Mouse (Mus musculus): Measurements from ENCODE around the gene Tubg1. TPM values are rescaled to one million over a fixed set of nuclear protein-coding genes. Genes with fewer than 3 reads are reported as not detected.

Tubg1 gene
- polyA plus RNA-seq, 1 experiment from 2014 or later, result 91.0 TPM

DNA sequence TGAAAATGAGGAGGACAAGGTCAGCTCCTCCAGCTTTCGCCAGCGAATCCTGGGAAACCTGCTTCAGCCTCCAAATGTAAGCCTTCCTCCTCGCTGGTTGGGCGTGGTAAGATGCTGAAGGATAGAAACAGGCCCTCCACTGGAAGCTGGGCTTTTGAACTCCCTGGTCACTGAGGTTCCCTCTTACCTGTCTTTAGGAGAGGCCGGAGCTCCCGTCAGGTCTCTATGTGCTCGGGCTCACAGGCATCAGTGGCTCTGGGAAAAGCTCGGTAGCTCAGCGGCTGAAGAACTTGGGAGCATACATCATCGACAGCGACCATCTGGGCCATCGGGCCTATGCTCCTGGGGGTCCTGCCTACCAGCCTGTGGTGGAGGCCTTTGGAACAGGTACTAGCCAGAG lies 34.9 kb upstream of the Tubg1 start:
- 95% methylated on average over 12 of the region's 12 CpGs for WGBS

DNA sequence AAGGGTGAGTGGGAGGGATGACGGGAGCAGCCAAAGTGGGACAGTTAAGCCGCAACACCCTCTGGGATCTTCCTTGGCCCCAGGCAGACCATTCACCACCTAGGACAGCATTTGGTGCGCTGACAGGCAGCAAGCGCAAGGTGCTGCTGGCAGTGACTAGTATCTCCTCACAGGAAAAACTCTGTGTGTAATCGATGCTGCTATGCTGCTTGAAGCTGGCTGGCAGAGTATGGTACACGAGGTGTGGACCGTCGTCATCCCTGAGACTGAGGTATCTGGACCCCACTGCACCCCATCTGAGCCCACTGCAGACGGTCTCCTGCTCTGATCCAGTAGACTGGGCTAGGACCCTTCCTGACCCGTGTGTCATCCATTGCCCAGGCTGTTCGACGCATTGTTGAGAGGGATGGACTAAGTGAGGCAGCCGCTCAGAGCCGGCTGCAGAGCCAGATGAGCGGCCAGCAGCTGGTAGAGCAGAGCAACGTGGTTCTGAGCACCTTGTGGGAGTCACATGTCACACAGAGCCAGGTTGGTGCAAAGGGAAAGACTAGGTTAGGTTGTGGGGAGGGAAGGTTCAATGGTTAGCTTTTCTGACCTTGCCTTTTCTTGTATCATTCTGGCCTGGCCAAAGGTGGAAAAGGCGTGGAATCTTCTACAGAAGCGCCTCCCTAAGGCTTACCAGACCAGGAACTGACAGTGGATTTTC lies 34.0 kb upstream of the Tubg1 start:
- H3K9ac ChIP-seq (replicated peaks), result 0 out of 2 replicates have a peak overlapping the region, but pooled peaks have one; percentile 54
- H3K9me3 ChIP-seq, result no peaks in the 10 kb centered on the region
- WGBS, result 91% methylated on average over 18 of the region's 18 CpGs
- no peak overlapping the region for H3K27ac ChIP-seq
- H3K4me2 ChIP-seq (replicated peaks), result peak overlapping the region; percentile 96; the same call in 1 of the 2 replicates
- peaks cover 29% of the 10 kb centered on the region for H3K36me3 ChIP-seq
- H3K4me1 ChIP-seq (replicated peaks), result peaks cover 50% of the 10 kb centered on the region
- 0 out of 2 replicates have a peak overlapping the region, but pooled peaks have one; percentile 79 for H3K4me3 ChIP-seq (replicated peaks)
- H3K27me3 ChIP-seq, result peaks cover 7% of the 10 kb centered on the region
- no peak for ATAC-seq

More for the DNA sequence above, 34.9 kb upstream of the Tubg1 start:
- no peaks in the 10 kb centered on the region for H3K9me3 ChIP-seq
- no peak overlapping the region for H3K4me3 ChIP-seq (replicated peaks)
- H3K27ac ChIP-seq, result no peak overlapping the region
- peaks cover 17% of the 10 kb centered on the region for H3K27me3 ChIP-seq
- H3K36me3 ChIP-seq, result peaks cover 19% of the 10 kb centered on the region
- H3K4me2 ChIP-seq (replicated peaks), result no peak overlapping the region
- H3K4me1 ChIP-seq (replicated peaks), result peaks cover 51% of the 10 kb centered on the region
- 0 out of 2 replicates have a peak overlapping the region, but pooled peaks have one; percentile 11 for H3K9ac ChIP-seq (replicated peaks)
- ATAC-seq, result no peak

DNA sequence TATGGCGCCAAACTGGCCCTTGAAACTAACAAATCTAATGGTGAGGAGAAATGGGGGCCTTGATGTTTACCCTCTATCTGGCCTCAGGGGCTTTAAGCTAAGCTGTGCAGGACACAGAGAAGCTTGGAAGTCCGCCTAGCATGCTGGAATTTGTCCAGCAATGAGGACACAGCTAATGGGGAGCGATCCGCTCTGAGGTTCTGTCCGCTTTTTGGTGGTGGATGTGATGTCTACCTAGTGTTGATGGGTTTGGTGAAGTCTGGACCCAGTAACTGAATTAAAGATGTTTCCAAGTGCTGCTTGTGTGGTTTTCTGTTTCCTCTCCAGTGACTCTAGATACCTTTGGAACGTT lies 33.4 kb upstream of the Tubg1 start:
- H3K4me2 ChIP-seq (replicated peaks), result peak overlapping the region; percentile 96
- H3K27ac ChIP-seq, result peak overlapping the region; percentile 88
- H3K36me3 ChIP-seq, result peaks cover 34% of the 10 kb centered on the region
- peak overlapping the region; percentile 54; the same call in 1 of the 2 replicates for H3K9ac ChIP-seq (replicated peaks)
- H3K9me3 ChIP-seq, result no peaks in the 10 kb centered on the region
- H3K4me1 ChIP-seq (replicated peaks), result peaks cover 48% of the 10 kb centered on the region
- 85% methylated on average over 6 of the region's 6 CpGs for WGBS
- peak overlapping the region; percentile 79 for H3K4me3 ChIP-seq (replicated peaks)
- no peak for ATAC-seq
- H3K27me3 ChIP-seq, result peaks cover 2% of the 10 kb centered on the region

DNA sequence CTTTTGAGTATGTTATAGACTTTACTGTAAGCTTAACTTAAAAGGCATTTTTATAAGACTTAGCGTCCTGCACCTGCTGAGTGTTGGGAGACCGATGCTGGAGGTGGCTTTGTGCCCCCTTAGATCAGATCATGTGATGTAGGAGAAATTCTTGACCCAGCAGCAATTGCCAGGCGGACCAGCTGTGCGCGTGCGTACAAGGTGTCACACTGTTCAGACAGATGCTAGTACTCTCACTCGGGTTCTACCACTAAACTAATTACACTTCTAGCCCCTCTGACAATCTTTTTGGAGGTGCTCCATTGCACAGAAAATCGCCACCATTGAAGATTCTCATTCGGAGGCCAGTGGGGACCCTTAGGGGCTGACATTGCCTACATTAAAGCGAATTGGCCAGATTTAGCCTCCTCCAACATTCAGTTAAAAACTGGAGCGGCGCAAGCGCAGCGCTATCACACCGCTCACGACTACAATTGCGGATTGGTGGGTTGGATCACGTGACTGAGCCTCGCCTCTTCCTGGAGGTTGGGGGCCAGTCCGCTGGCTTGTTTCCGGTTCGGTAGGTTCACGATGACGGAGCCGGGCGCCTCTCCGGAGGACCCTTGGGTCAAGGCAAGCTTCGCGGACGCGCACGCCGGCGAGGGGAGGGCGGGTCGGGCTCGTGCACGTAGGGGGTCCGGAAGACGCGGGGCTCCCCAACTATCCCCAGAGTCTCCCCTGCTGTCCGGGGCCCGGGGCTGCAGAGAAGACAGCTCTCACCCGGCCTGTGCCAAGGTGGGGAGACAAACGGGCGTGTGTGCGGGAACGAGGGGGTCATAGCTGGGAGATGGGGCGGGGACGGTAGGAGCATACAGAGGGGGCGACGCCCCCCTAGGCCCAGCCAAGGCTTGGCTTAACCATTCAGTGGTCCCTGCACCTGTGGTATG lies 32.7 kb upstream of the Tubg1 start, which contains the start of gene Mlx:
TSS of gene Mlx (plus strand) at position 522 of the 926 bp plus-strand sequence.
- Histone ChIP-seq H3K36me3 (peaks cover 41% of the 10 kb centered on the region), H3K4me2 (replicated peaks) (peak within 1 kb of the TSS; percentile 96), H3K9ac (replicated peaks) (peak within 1 kb of the TSS; percentile 91), H3K27ac (peak within 1 kb of the TSS; percentile 88), H3K4me3 (replicated peaks) (peak within 1 kb of the TSS; percentile 79), H3K4me1 (replicated peaks) (peaks cover 41% of the 10 kb centered on the region), H3K27me3 (no peaks in the 10 kb centered on the region), H3K9me3 (no peaks in the 10 kb centered on the region)
- WGBS, result 1% methylated on average over 52 of the region's 52 CpGs
- ATAC-seq, result peak; percentile 82

DNA sequence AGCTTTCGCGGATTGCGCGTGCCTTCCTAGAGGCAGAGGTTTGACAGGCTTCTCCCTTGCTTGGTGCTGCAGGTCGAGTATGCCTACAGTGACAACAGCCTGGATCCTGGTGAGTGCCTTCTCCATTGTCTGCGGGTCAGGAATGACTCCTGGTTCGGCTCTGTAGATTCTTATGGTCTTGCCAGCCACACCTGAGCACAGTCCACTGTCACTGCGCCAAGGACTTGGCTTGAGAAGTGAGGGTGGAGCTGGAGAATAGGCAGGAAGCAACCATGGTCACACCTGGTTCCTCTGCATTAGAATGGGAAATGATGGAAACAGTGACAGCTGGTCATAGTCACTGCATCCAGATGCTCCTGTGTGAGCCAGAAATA lies 32.1 kb upstream of the Tubg1 start:
- Histone ChIP-seq H3K4me1 (replicated peaks) (peaks cover 41% of the 10 kb centered on the region), H3K4me2 (replicated peaks) (peak overlapping the region; percentile 96), H3K27me3 (no peaks in the 10 kb centered on the region), H3K27ac (peak overlapping the region; percentile 88), H3K36me3 (peaks cover 48% of the 10 kb centered on the region), H3K4me3 (replicated peaks) (peak overlapping the region; percentile 79), H3K9ac (replicated peaks) (peak overlapping the region; percentile 91), H3K9me3 (no peaks in the 10 kb centered on the region)
- ATAC-seq, result no peak; the same call in 1 of the 2 replicates
- 12% methylated on average over 8 of the region's 8 CpGs for WGBS

DNA sequence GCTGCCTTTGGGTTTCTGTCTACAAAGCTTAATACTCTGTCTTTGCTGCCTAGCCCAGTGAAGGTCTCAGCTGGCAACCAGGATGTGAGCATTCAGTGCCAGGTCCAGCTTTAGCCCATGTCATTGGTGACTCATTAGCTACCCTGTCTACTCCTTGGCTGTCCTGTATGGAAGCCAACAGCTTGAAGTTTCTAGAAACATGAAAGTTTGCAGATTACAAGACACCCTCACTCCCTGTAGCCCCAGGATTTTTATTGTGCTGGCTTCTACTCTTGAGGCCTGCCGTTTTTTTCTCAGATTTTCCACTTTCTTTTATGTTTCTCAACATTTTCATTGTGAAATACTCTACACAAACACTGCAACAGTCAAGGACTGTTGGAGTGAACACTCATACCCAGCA lies 29.8 kb upstream of the Tubg1 start:
- H3K4me1 ChIP-seq (replicated peaks), result peaks cover 42% of the 10 kb centered on the region
- 91% methylated on average over 1 of the region's 1 CpGs for WGBS
- no peaks in the 10 kb centered on the region for H3K27me3 ChIP-seq
- no peak overlapping the region for H3K4me3 ChIP-seq (replicated peaks)
- H3K4me2 ChIP-seq (replicated peaks), result no peak overlapping the region
- H3K36me3 ChIP-seq, result peaks cover 56% of the 10 kb centered on the region
- H3K27ac ChIP-seq, result no peak overlapping the region
- no peaks in the 10 kb centered on the region for H3K9me3 ChIP-seq
- no peak overlapping the region for H3K9ac ChIP-seq (replicated peaks)
- no peak for ATAC-seq

DNA sequence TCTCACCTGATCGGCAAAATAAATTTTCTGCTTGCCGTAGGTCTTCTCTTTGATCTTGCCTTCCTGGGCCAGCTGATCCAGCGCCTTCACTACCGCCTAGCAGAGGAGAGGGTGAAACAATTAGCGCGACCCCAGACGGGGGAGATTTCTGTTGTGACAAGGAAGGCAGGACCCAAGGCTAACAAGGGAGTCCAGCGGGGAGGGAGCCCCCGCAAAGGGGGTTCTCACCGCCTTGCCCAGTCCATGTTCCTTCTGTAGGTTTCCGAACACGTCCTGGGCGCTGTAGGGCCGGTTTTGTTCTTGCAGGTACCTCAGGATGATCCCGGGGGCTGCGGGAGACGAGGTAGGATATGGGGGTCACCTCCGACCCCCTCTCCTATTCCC lies 24.8 kb upstream of the Tubg1 start:
- H3K4me3 ChIP-seq (replicated peaks), result peak overlapping the region; percentile 65
- H3K4me2 ChIP-seq (replicated peaks), result peak overlapping the region; percentile 96
- peaks cover 72% of the 10 kb centered on the region for H3K36me3 ChIP-seq
- peak overlapping the region; percentile 87; the same call in 1 of the 2 replicates for H3K27ac ChIP-seq
- H3K9me3 ChIP-seq, result no peaks in the 10 kb centered on the region
- H3K9ac ChIP-seq (replicated peaks), result peak overlapping the region; percentile 76
- peaks cover 22% of the 10 kb centered on the region for H3K4me1 ChIP-seq (replicated peaks)
- H3K27me3 ChIP-seq, result no peaks in the 10 kb centered on the region
- ATAC-seq, result no peak
- under 1% methylated on average over 18 of the region's 18 CpGs for WGBS

DNA sequence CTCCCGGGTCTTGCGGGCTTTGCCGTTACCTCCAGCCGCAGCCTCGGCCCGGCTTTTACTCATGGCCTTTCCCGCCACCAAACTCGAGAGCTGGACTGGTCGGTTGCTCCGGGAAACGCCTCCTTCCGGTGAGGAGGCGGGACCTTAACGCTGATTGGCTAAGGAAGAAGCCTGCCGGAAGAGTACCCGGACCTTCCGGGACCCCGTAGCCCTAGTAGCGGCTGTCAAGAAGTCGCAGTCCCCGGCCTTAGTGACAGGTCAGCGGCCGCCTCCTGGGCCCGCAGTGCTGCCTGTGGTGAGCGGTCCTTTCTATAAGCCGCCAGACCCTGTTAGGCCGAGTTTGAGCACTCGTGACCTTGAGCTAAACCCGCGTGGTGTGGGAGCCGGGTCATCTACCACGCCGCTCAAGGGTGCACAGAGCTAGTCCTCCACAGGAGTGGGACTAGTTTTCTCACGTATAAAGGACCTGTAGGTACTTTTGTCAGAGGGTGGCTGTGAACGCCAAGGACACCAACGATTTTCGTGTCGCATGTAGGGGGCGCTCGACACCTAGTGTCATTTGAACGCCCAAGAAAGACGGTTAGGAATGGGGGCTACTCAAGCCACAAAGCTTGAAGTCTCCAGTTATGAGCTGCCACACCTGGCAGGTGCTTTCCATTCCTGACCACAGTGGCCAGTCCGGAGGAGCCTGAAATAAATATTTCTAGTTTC lies 24.3 kb upstream of the Tubg1 start, which contains the start of gene Psmc3ip:
TSS of gene Psmc3ip (minus strand) at position 123 of the 711 bp plus-strand sequence.
- peaks cover 22% of the 10 kb centered on the region for H3K4me1 ChIP-seq (replicated peaks)
- H3K9me3 ChIP-seq, result no peaks in the 10 kb centered on the region
- peak within 1 kb of the TSS; percentile 87 for H3K27ac ChIP-seq
- H3K36me3 ChIP-seq, result peaks cover 72% of the 10 kb centered on the region
- peak within 1 kb of the TSS; percentile 65 for H3K4me3 ChIP-seq (replicated peaks)
- peak within 1 kb of the TSS; percentile 96 for H3K4me2 ChIP-seq (replicated peaks)
- under 1% methylated on average over 43 of the region's 43 CpGs for WGBS
- peak within 1 kb of the TSS; percentile 77 for H3K9ac ChIP-seq (replicated peaks)
- no peaks in the 10 kb centered on the region for H3K27me3 ChIP-seq
- ATAC-seq, result peak; percentile 98

DNA sequence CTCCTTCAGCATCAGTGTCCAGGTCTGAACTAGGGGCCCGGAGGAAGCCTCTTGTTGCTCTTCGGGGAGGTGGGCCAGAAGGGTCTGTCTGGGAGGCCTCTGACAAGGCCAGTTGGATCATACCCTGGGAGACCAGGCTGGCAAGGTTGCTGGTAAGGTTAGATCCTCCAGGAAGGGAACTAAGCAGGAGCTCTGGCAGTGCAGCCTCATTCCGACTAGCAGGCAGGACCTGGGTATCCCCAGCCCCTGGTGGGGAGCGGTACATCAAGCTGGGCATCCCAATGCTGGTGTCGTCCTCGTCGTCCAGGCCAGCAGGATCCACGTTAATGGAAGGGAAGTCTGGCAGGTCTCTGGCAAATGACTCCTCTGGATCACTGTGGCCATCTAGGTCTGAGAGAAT lies 21.5 kb upstream of the Tubg1 start:
- no peak for ATAC-seq
- H3K27ac ChIP-seq, result no peak overlapping the region
- no peak overlapping the region for H3K4me3 ChIP-seq (replicated peaks)
- H3K27me3 ChIP-seq, result no peaks in the 10 kb centered on the region
- H3K9me3 ChIP-seq, result no peaks in the 10 kb centered on the region
- H3K9ac ChIP-seq (replicated peaks), result no peak overlapping the region
- 92% methylated on average over 8 of the region's 8 CpGs for WGBS
- H3K4me1 ChIP-seq (replicated peaks), result peaks cover 22% of the 10 kb centered on the region
- no peak overlapping the region for H3K4me2 ChIP-seq (replicated peaks)
- H3K36me3 ChIP-seq, result peaks cover 70% of the 10 kb centered on the region

DNA sequence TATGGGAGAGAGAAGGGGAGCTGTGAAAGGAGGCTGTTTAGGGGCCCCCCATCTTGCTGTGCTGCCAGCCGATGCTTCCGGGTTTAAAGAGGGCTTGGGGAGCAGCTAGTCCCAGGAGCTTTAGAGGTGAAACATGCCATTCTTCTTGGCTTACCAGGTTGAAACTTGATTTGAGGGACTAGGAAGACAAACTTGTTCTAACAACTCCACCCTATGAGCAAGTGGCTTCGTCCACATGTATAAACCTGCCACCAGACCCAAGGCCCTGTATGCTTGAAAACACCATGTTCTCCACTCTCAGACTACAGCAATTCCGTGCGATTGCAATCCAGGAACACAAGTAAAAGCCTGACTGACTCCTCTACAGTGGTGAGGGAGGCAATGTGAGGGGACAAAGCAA lies 16.7 kb upstream of the Tubg1 start:
- Histone ChIP-seq H3K4me2 (replicated peaks) (no peak overlapping the region), H3K36me3 (peaks cover 77% of the 10 kb centered on the region), H3K27ac (no peak overlapping the region), H3K9ac (replicated peaks) (no peak overlapping the region), H3K9me3 (no peaks in the 10 kb centered on the region), H3K4me1 (replicated peaks) (no peaks in the 10 kb centered on the region), H3K4me3 (replicated peaks) (no peak overlapping the region), H3K27me3 (no peaks in the 10 kb centered on the region)
- ATAC-seq, result no peak
- WGBS, result 96% methylated on average over 5 of the region's 5 CpGs

DNA sequence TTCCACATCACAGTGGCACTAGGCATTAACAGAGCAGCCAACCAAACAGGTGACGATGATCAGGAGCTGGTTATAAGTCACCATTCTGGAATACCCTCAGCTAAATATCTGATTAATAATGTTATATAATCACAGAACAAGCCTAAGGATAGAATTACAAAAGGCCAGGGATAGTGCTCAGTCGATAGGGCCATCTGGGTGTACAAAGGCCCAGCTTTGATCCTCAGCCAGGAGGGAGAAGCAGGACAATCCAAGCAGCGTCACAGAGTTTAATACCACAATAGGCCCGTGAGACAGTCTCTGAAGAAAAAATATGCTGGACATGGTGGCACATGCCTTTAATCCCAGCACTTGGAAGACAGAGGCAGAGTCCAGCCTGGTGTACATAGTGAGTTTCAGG lies 10.4 kb upstream of the Tubg1 start:
- no peak for ATAC-seq
- H3K9ac ChIP-seq (replicated peaks), result no peak overlapping the region
- 61% methylated on average over 4 of the region's 4 CpGs for WGBS

More for the DNA sequence above, 10.4 kb upstream of the Tubg1 start:
- H3K9me3 ChIP-seq, result no peaks in the 10 kb centered on the region
- no peak overlapping the region for H3K4me2 ChIP-seq (replicated peaks)
- H3K36me3 ChIP-seq, result peaks cover 15% of the 10 kb centered on the region
- 0 out of 2 replicates have a peak, but pooled peaks cover 2% of the 10 kb centered on the region for H3K4me1 ChIP-seq (replicated peaks)
- H3K4me3 ChIP-seq (replicated peaks), result no peak overlapping the region
- H3K27me3 ChIP-seq, result no peaks in the 10 kb centered on the region
- H3K27ac ChIP-seq, result no peak overlapping the region

Data from midbrain, embryonic 13.5 days (tissue).